Mouse (Mus musculus): ENCODE measurements at regions not wholly inside any gene's neighbourhood (a gene's known extent, or its start where the extent isn't known, plus 50 kb on each side); places are given as distances from the start of the nearest gene placed in this dataset.
"Not testable (repeated sequence)": the region's sequence is repeated elsewhere in the genome, so short reads cannot be mapped to it uniquely, and the experiment has no call there.

- WGBS: 12% methylated on average over 7 of the region's 7 CpGs
- Histone ChIP-seq H3K4me3 (ENCODE audit: insufficient read depth, low read depth, low read length) (no peak overlapping the region), H3K27me3 (ENCODE audit: control insufficient read depth, insufficient read depth, low read length) (no peaks in the 10 kb centered on the region), H3K36me3 (ENCODE audit: control insufficient read depth, insufficient read depth, low read length) (no peaks in the 10 kb centered on the region), H3K79me2 (ENCODE audit: control insufficient read depth, insufficient read depth, low read length) (no peaks in the 10 kb centered on the region), H3K9ac (ENCODE audit: low read depth, low read length) (no peak overlapping the region), H3K27ac (replicated peaks; ENCODE audit: insufficient read depth, low read depth, low read length) (no peak overlapping the region), H3K4me1 (ENCODE audit: control insufficient read depth, insufficient read depth, low read length) (no peaks in the 10 kb centered on the region)
- TF ChIP-seq POLR2A (IDR thresholded peaks at IDR 0.05; ENCODE audit: extremely low read depth, insufficient read depth, low read length) (no peak), CTCF (IDR thresholded peaks at IDR 0.05; ENCODE audit: low read depth, low read length) (no peak)
- DNase-seq (ENCODE audit: extremely low read depth, low read depth, low spot score): no peak
Measured at GRCm38 (mm10) chr6:103809986-103810341, 299.6 kb downstream of the Chl1 start.

- Histone ChIP-seq H3K27me3 (ENCODE audit: control insufficient read depth, insufficient read depth, low read length) (no peaks in the 10 kb centered on the region), H3K4me3 (ENCODE audit: insufficient read depth, low read depth, low read length) (no peak overlapping the region), H3K4me1 (ENCODE audit: control insufficient read depth, insufficient read depth, low read length) (no peaks in the 10 kb centered on the region), H3K36me3 (ENCODE audit: control insufficient read depth, insufficient read depth, low read length) (no peaks in the 10 kb centered on the region), H3K27ac (replicated peaks; ENCODE audit: insufficient read depth, low read depth, low read length) (no peak overlapping the region), H3K9ac (ENCODE audit: low read depth, low read length) (no peak overlapping the region), H3K79me2 (ENCODE audit: control insufficient read depth, insufficient read depth, low read length) (no peaks in the 10 kb centered on the region)
- TF ChIP-seq POLR2A (IDR thresholded peaks at IDR 0.05; ENCODE audit: extremely low read depth, insufficient read depth, low read length) (no peak), CTCF (IDR thresholded peaks at IDR 0.05; ENCODE audit: low read depth, low read length) (no peak)
- DNase-seq (ENCODE audit: extremely low read depth, low read depth, low spot score): no peak
- 1% methylated on average over 13 of the region's 13 CpGs for WGBS
Measured at GRCm38 (mm10) chr6:103810342-103811001, 300.1 kb downstream of the Chl1 start.

- H3K9ac ChIP-seq (ENCODE audit: low read depth, low read length); H3K27ac ChIP-seq (replicated peaks; ENCODE audit: insufficient read depth, low read depth, low read length); H3K27me3 ChIP-seq (ENCODE audit: control insufficient read depth, insufficient read depth, low read length); H3K79me2 ChIP-seq (ENCODE audit: control insufficient read depth, insufficient read depth, low read length); DNase-seq (ENCODE audit: extremely low read depth, low read depth, low spot score); H3K36me3 ChIP-seq (ENCODE audit: control insufficient read depth, insufficient read depth, low read length); H3K4me3 ChIP-seq (ENCODE audit: insufficient read depth, low read depth, low read length); H3K4me1 ChIP-seq (ENCODE audit: control insufficient read depth, insufficient read depth, low read length): not testable (repeated sequence)
- WGBS: 70% methylated on average over 5 of the region's 5 CpGs
Measured at GRCm38 (mm10) chr6:103816396-103816795, 306.0 kb downstream of the Chl1 start.

GRCm38 (mm10) chr6:103826042-103826441 is 315.7 kb downstream of the Chl1 start:
- TF ChIP-seq POLR2A (IDR thresholded peaks at IDR 0.05; ENCODE audit: extremely low read depth, insufficient read depth, low read length) (no peak), CTCF (IDR thresholded peaks at IDR 0.05; ENCODE audit: low read depth, low read length) (no peak)
- H3K4me1 ChIP-seq (ENCODE audit: control insufficient read depth, insufficient read depth, low read length): no peaks in the 10 kb centered on the region
- H3K36me3 ChIP-seq (ENCODE audit: control insufficient read depth, insufficient read depth, low read length): no peaks in the 10 kb centered on the region
- no peak for DNase-seq (ENCODE audit: extremely low read depth, low read depth, low spot score)
- H3K4me3 ChIP-seq (ENCODE audit: insufficient read depth, low read depth, low read length): no peak overlapping the region
- WGBS: 65% methylated on average over 2 of the region's 2 CpGs
- no peak overlapping the region for H3K27ac ChIP-seq (replicated peaks; ENCODE audit: insufficient read depth, low read depth, low read length)
- no peak overlapping the region for H3K9ac ChIP-seq (ENCODE audit: low read depth, low read length)
- H3K27me3 ChIP-seq (ENCODE audit: control insufficient read depth, insufficient read depth, low read length): no peaks in the 10 kb centered on the region
- no peaks in the 10 kb centered on the region for H3K79me2 ChIP-seq (ENCODE audit: control insufficient read depth, insufficient read depth, low read length)

- H3K27me3 ChIP-seq (ENCODE audit: control insufficient read depth, insufficient read depth, low read length): no peaks in the 10 kb centered on the region
- H3K36me3 ChIP-seq (ENCODE audit: control insufficient read depth, insufficient read depth, low read length): no peaks in the 10 kb centered on the region
- TF ChIP-seq POLR2A (IDR thresholded peaks at IDR 0.05; ENCODE audit: extremely low read depth, insufficient read depth, low read length): no peak
- TF ChIP-seq CTCF (IDR thresholded peaks at IDR 0.05; ENCODE audit: low read depth, low read length): no peak
- H3K9ac ChIP-seq (ENCODE audit: low read depth, low read length): no peak overlapping the region
- H3K79me2 ChIP-seq (ENCODE audit: control insufficient read depth, insufficient read depth, low read length): no peaks in the 10 kb centered on the region
- WGBS: 89% methylated on average over 3 of the region's 3 CpGs
- DNase-seq (ENCODE audit: extremely low read depth, low read depth, low spot score): no peak
- no peaks in the 10 kb centered on the region for H3K4me1 ChIP-seq (ENCODE audit: control insufficient read depth, insufficient read depth, low read length)
- no peak overlapping the region for H3K4me3 ChIP-seq (ENCODE audit: insufficient read depth, low read depth, low read length)
- no peak overlapping the region for H3K27ac ChIP-seq (replicated peaks; ENCODE audit: insufficient read depth, low read depth, low read length)
Measured at GRCm38 (mm10) chr6:103827623-103828022, 317.2 kb downstream of the Chl1 start.

GRCm38 (mm10) chr6:103828866-103829265 is 318.5 kb downstream of the Chl1 start:
- H3K9ac ChIP-seq (ENCODE audit: low read depth, low read length): no peak overlapping the region
- no peaks in the 10 kb centered on the region for H3K27me3 ChIP-seq (ENCODE audit: control insufficient read depth, insufficient read depth, low read length)

More at GRCm38 (mm10) chr6:103828866-103829265, 318.5 kb downstream of the Chl1 start:
- no peak overlapping the region for H3K27ac ChIP-seq (replicated peaks; ENCODE audit: insufficient read depth, low read depth, low read length)
- DNase-seq (ENCODE audit: extremely low read depth, low read depth, low spot score): no peak
- 76% methylated on average over 1 of the region's 1 CpGs for WGBS
- TF ChIP-seq CTCF (IDR thresholded peaks at IDR 0.05; ENCODE audit: low read depth, low read length) (no peak), POLR2A (IDR thresholded peaks at IDR 0.05; ENCODE audit: extremely low read depth, insufficient read depth, low read length) (no peak)
- no peak overlapping the region for H3K4me3 ChIP-seq (ENCODE audit: insufficient read depth, low read depth, low read length)
- no peaks in the 10 kb centered on the region for H3K4me1 ChIP-seq (ENCODE audit: control insufficient read depth, insufficient read depth, low read length)
- H3K36me3 ChIP-seq (ENCODE audit: control insufficient read depth, insufficient read depth, low read length): no peaks in the 10 kb centered on the region
- H3K79me2 ChIP-seq (ENCODE audit: control insufficient read depth, insufficient read depth, low read length): no peaks in the 10 kb centered on the region
